Mouse (Mus musculus) myocyte (in vitro differentiated cells): Measurements from ENCODE around the gene Gnl3. TPM values are rescaled to one million over a fixed set of nuclear protein-coding genes. Genes with fewer than 3 reads are reported as not detected.

Experiments
- H3K27me3 ChIP-seq: one replicate; pipeline ENCODE4 v1.6.1; 2011; ENCODE audit not compliant: control insufficient read depth, insufficient read depth, insufficient read length
- H3K36me3 ChIP-seq: one replicate; pipeline ENCODE4 v1.6.1; 2011; ENCODE audit not compliant: control insufficient read depth, insufficient read depth
- H3K4me2 ChIP-seq: one replicate; pipeline ENCODE4 v1.6.1; 2011; ENCODE audit warnings: low read depth, control low read depth
- H3K4me3 ChIP-seq: one replicate; pipeline ENCODE4 v1.5.1; 2011; ENCODE audit warnings: mild to moderate bottlenecking, control low read depth, moderate library complexity
- H3K79me2 ChIP-seq: one replicate; pipeline ENCODE4 v1.6.1; 2011; ENCODE audit not compliant: control insufficient read depth, insufficient read depth
- H3ac ChIP-seq: one replicate; pipeline ENCODE4 v1.6.1; 2011; ENCODE audit not compliant: control insufficient read depth, insufficient read length
- CEBPB ChIP-seq: IDR thresholded peaks from 2 replicates; pipeline ENCODE4 v1.6.1; 2011; ENCODE audit warnings: mild to moderate bottlenecking, moderate library complexity; ENCODE audit not compliant: poor library complexity, insufficient read depth, severe bottlenecking
- E2F4 ChIP-seq: IDR thresholded peaks from one replicate; pipeline ENCODE4 v1.6.1; 2011; ENCODE audit warnings: mild to moderate bottlenecking, control low read depth, moderate library complexity; ENCODE audit not compliant: insufficient read depth
- MAX ChIP-seq: IDR thresholded peaks from one replicate; pipeline ENCODE4 v1.6.1; 2011; ENCODE audit warnings: low read depth, mild to moderate bottlenecking, control low read depth
- MYOD1 ChIP-seq, 3 experiments: IDR thresholded peaks; one replicate each; pipeline ENCODE4 v1.6.1; 2011; ENCODE audit warnings: control low read depth in 2 of 3, low read depth in 2 of 3, mild to moderate bottlenecking in 2 of 3, moderate library complexity in 1 of 3; ENCODE audit not compliant: insufficient read length in 2 of 3, control insufficient read depth in 1 of 3
- MYOG ChIP-seq, 3 experiments: IDR thresholded peaks; one replicate each; pipeline ENCODE4 v1.6.1; 2011; ENCODE audit warnings: control low read depth in 2 of 3, low read depth in 2 of 3, mild to moderate bottlenecking in 2 of 3; ENCODE audit not compliant: insufficient read length in 2 of 3, control insufficient read depth in 1 of 3, insufficient read depth in 1 of 3
- POLR2A ChIP-seq: IDR thresholded peaks from one replicate; pipeline ENCODE4 v1.6.1; 2011; ENCODE audit warnings: low read depth, mild to moderate bottlenecking, control low read depth, moderate library complexity; ENCODE audit not compliant: insufficient read length
- POLR2AphosphoS2 ChIP-seq: IDR thresholded peaks from one replicate; pipeline ENCODE4 v1.6.1; 2011; ENCODE audit warnings: low read depth, control low read depth; ENCODE audit not compliant: insufficient read length
- REST ChIP-seq: IDR thresholded peaks from one replicate; pipeline ENCODE4 v1.6.1; 2011; ENCODE audit warnings: mild to moderate bottlenecking, control low read depth, moderate library complexity; ENCODE audit not compliant: insufficient read depth, insufficient read length
- SRF ChIP-seq: IDR thresholded peaks from one replicate; pipeline ENCODE4 v1.6.1; 2011; ENCODE audit warnings: low read depth; ENCODE audit not compliant: control insufficient read depth, insufficient read length
- TCF12 ChIP-seq: IDR thresholded peaks from one replicate; pipeline ENCODE4 v1.6.1; 2011; ENCODE audit warnings: mild to moderate bottlenecking, control low read depth; ENCODE audit not compliant: poor library complexity, insufficient read depth, severe bottlenecking
- TCF3 ChIP-seq: IDR thresholded peaks from one replicate; pipeline ENCODE4 v1.6.1; 2011; ENCODE audit warnings: low read depth, control low read depth; ENCODE audit not compliant: insufficient read length
- USF1 ChIP-seq: IDR thresholded peaks from one replicate; pipeline ENCODE4 v1.6.1; 2011; ENCODE audit warnings: low read depth, mild to moderate bottlenecking, control low read depth, moderate library complexity
- polyA plus RNA-seq: library from polyadenylated mRNA; unstranded; fragments of >200 nt; fragmentation: generic; extraction: Trizol; gene quantifications from one replicate; pipeline ENCODE4 v1.2.1, GENCODE M21; 2012; ENCODE audit warnings: missing spikeins

The Gnl3 gene
- polyA plus RNA-seq, result 37.9 TPM

- no peaks in the 10 kb centered on the region for H3K27me3 ChIP-seq
- peak within 1 kb of the TSS; percentile 87 for H3K4me2 ChIP-seq
- peaks cover 40% of the 10 kb centered on the region for H3K36me3 ChIP-seq
- H3ac ChIP-seq, result peak within 1 kb of the TSS; percentile 38
- peaks cover 76% of the 10 kb centered on the region for H3K79me2 ChIP-seq
- peak within 1 kb of the TSS; percentile 95 for H3K4me3 ChIP-seq
- peak; percentile 99 for TF ChIP-seq POLR2A
- no peak for TF ChIP-seq MYOD1 (IDR thresholded peaks at IDR 0.05; ENCODE audit: control insufficient read depth in 1 of 3, insufficient read length in 2 of 3, low read depth in 2 of 3)
- peak; percentile 90 for TF ChIP-seq MAX
- no peak for TF ChIP-seq TCF3
- TF ChIP-seq CEBPB, result no peak
- no peak for TF ChIP-seq E2F4
- TF ChIP-seq TCF12, result no peak
- TF ChIP-seq REST, result peak; percentile 55
- TF ChIP-seq MYOG (IDR thresholded peaks at IDR 0.05; ENCODE audit: control insufficient read depth in 1 of 3, insufficient read depth in 1 of 3, insufficient read length in 2 of 3, low read depth in 2 of 3), result peak in 1 of 3 experiments; percentile 6
- peak; percentile 95 for TF ChIP-seq POLR2AphosphoS2
- TF ChIP-seq USF1, result peak; percentile 50
- peak; percentile 35 for TF ChIP-seq SRF
Observed at GRCm38 (mm10) chr14:31018860-31019291, at the start of gene Gnl3, which contains the start of gene Pbrm1. Gnl3 (minus strand) TSS chr14:31019152. Pbrm1 (plus strand) TSS chr14:31019138.

DNA sequence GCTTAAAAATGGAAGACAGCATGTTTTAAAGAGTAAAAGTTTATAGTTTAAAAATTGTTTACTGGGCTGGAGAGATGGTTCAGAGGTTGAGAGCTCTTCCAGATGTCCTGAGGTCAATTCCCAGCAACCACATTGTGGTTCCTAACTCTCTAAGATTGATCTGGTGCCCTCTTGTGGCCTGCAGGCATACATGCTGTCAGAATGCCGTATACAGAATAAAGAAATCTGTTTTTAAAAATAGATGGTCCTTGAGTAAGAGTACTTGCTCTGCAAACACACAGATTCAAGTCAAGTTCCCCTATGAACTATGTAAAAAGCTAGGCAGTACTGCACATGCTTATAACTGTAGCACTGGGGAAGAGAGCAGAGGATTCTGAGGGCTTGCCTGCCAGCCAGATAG, 43.3 kb upstream of the Gnl3 start:
- Histone ChIP-seq H3K4me3 (no peak overlapping the region), H3ac (no peak overlapping the region), H3K27me3 (no peaks in the 10 kb centered on the region), H3K36me3 (peaks cover 68% of the 10 kb centered on the region), H3K79me2 (no peaks in the 10 kb centered on the region), H3K4me2 (no peak overlapping the region)
- TF ChIP-seq E2F4 (no peak), SRF (no peak), MYOG (IDR thresholded peaks at IDR 0.05; ENCODE audit: control insufficient read depth in 1 of 3, insufficient read depth in 1 of 3, insufficient read length in 2 of 3, low read depth in 2 of 3) (no peak)

GRCm38 (mm10) chr14:31045817-31046216, 26.9 kb upstream of the Gnl3 start:
- no peaks in the 10 kb centered on the region for H3K27me3 ChIP-seq
- no peak overlapping the region for H3ac ChIP-seq
- TF ChIP-seq SRF, result no peak
- TF ChIP-seq USF1, result no peak
- TF ChIP-seq CEBPB, result no peak
- no peak for TF ChIP-seq E2F4
- no peak for TF ChIP-seq MYOD1 (IDR thresholded peaks at IDR 0.05; ENCODE audit: control insufficient read depth in 1 of 3, insufficient read length in 2 of 3, low read depth in 2 of 3)
- no peak for TF ChIP-seq MAX
- TF ChIP-seq TCF3, result no peak
- TF ChIP-seq TCF12, result no peak
- no peak for TF ChIP-seq POLR2AphosphoS2
- TF ChIP-seq REST, result no peak
- TF ChIP-seq MYOG (IDR thresholded peaks at IDR 0.05; ENCODE audit: control insufficient read depth in 1 of 3, insufficient read depth in 1 of 3, insufficient read length in 2 of 3, low read depth in 2 of 3), result no peak
- no peak for TF ChIP-seq POLR2A
- no peak overlapping the region for H3K4me2 ChIP-seq
- no peak overlapping the region for H3K4me3 ChIP-seq
- no peaks in the 10 kb centered on the region for H3K79me2 ChIP-seq
- H3K36me3 ChIP-seq, result peaks cover 91% of the 10 kb centered on the region

DNA sequence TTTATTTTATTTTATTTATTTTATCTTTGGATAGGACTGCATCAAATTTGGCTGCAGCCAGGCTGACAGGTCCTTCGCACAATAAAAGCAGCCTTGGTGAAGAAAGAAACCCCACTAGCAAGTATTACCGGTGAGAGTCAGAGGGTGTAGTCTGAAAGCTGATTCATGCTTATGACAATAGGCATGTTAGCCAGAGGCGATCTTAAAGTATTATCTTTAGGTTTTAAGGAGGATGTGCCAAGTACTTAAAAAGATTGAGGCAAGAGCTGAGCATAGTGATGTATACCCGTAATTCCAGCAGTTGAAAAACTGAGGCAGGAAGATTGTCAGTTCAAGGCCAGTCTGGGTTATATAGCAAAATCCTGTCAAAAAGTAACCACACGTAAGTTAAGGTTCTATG, 26.3 kb upstream of the Gnl3 start:
- no peak overlapping the region for H3ac ChIP-seq
- no peak overlapping the region for H3K4me2 ChIP-seq
- no peak overlapping the region for H3K4me3 ChIP-seq
- H3K27me3 ChIP-seq, result no peaks in the 10 kb centered on the region
- TF ChIP-seq MYOG (IDR thresholded peaks at IDR 0.05; ENCODE audit: control insufficient read depth in 1 of 3, insufficient read depth in 1 of 3, insufficient read length in 2 of 3, low read depth in 2 of 3) (no peak), MYOD1 (IDR thresholded peaks at IDR 0.05; ENCODE audit: control insufficient read depth in 1 of 3, insufficient read length in 2 of 3, low read depth in 2 of 3) (no peak), POLR2AphosphoS2 (no peak), REST (no peak), MAX (no peak), TCF3 (no peak), CEBPB (no peak), USF1 (no peak), SRF (no peak), TCF12 (no peak), POLR2A (no peak), E2F4 (no peak)
- H3K36me3 ChIP-seq, result peaks cover 91% of the 10 kb centered on the region
- no peaks in the 10 kb centered on the region for H3K79me2 ChIP-seq

- H3K27me3 ChIP-seq, result no peaks in the 10 kb centered on the region
- peaks cover 44% of the 10 kb centered on the region for H3K79me2 ChIP-seq
- TF ChIP-seq USF1 (peak; percentile 76), MAX (no peak), POLR2AphosphoS2 (no peak), TCF3 (no peak)
- peaks cover 57% of the 10 kb centered on the region for H3K36me3 ChIP-seq
- no peak overlapping the region for H3ac ChIP-seq
- H3K4me2 ChIP-seq, result no peak overlapping the region
- H3K4me3 ChIP-seq, result no peak overlapping the region
Observed at GRCm38 (mm10) chr14:31025785-31026184, 6.8 kb upstream of the Gnl3 start.
